Mouse (Mus musculus) heart, embryonic 10.5 days (tissue): ENCODE measurements around the gene Zfp872. TPM values are rescaled to one million over a fixed set of nuclear protein-coding genes. Genes with fewer than 3 reads are reported as not detected.
"Not testable (repeated sequence)": the region's sequence is repeated elsewhere in the genome, so short reads cannot be mapped to it uniquely, and the experiment has no call there.

Experiments used
- DNase-seq: peaks from one replicate; pipeline ENCODE4 v3.0.0-alpha.2; 2017; ENCODE audit warnings: low spot score
- H3K27ac ChIP-seq: fragments of 300-500 bp; sonication (generic); 2 replicates; pipeline ENCODE4 v1.5.1; 2016; ENCODE audit warnings: mild to moderate bottlenecking
- H3K27me3 ChIP-seq: fragments of 300-500 bp; sonication (generic); 2 replicates; pipeline ENCODE4 v1.6.1; 2016; ENCODE audit warnings: mild to moderate bottlenecking; ENCODE audit not compliant: poor library complexity, insufficient read depth, severe bottlenecking
- H3K36me3 ChIP-seq: fragments of 300-500 bp; sonication (generic); 2 replicates; pipeline ENCODE4 v1.6.1; 2016; ENCODE audit warnings: mild to moderate bottlenecking, moderate library complexity
- H3K4me1 ChIP-seq: fragments of 300-500 bp; sonication (generic); 2 replicates; pipeline ENCODE4 v1.6.1; 2016; ENCODE audit warnings: mild to moderate bottlenecking
- H3K4me3 ChIP-seq: fragments of 300-500 bp; sonication (generic); 2 replicates; pipeline ENCODE4 v1.5.1; 2016; ENCODE audit warnings: mild to moderate bottlenecking, moderate library complexity
- H3K9me3 ChIP-seq: fragments of 300-500 bp; sonication (generic); 2 replicates; pipeline ENCODE4 v1.6.1; 2016; ENCODE audit warnings: mild to moderate bottlenecking, moderate library complexity
- WGBS: fragments of 180-500 bp; shearing (Covaris S2); methylation state at CpG from one replicate; pipeline ENCODE4 v1.1.7; 2016; 5-methylcytosine and 5-hydroxymethylcytosine counted together
- polyA plus RNA-seq: library from polyadenylated mRNA; unstranded; fragments of >200 nt; fragmentation: Nextera tagmentation; extraction: Ambion mirVana; gene quantifications from 2 replicates; pipeline ENCODE4 v1.2.1, GENCODE M21; 2016

Zfp872 gene
- 0.11 TPM in 2 replicates for polyA plus RNA-seq

DNA sequence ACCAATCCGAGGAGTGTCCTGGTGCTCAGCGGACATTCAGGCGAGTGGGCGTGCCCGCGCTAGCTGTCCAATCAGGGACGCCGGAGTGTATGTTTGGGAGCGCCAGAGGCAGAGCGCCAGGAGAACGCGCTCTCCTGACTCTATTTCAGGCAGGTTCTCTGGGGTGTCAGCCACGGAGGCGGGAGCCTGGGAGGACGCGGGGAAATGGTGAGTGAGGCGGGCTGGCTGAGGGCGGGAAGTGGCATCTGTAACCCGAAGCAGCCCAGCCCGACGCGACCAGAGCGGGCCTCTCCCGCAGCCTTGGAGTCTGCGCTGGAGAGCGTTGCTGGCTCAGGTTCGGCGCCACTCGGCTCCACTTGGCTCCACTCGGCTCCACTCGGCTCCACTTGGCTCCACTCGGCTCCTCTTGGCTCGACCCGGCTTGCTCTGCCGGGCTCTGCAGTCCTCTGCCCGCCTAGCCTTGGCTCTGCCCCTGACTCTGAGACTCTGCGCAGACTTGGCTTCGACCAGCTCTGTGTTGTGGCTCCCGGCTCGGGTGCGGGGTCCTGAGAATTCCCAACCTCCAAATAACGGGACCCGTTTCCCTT lies at the start of gene Zfp872:
Zfp872 (plus strand) TSS at position 66 of the 587 bp plus-strand sequence.
- Histone ChIP-seq H3K36me3 (no peaks in the 10 kb centered on the region), H3K27ac (peak within 1 kb of the TSS; percentile 39; the same call in 1 of the 2 replicates), H3K4me1 (peaks cover 6% of the 10 kb centered on the region; the same call in 1 of the 2 replicates), H3K27me3 (peaks cover 8% of the 10 kb centered on the region), H3K9me3 (peaks cover 10% of the 10 kb centered on the region; the same call in 1 of the 2 replicates), H3K4me3 (peak within 1 kb of the TSS; percentile 56)
- DNase-seq: no peak
- WGBS: 8% methylated on average over 43 of the region's 43 CpGs

DNA sequence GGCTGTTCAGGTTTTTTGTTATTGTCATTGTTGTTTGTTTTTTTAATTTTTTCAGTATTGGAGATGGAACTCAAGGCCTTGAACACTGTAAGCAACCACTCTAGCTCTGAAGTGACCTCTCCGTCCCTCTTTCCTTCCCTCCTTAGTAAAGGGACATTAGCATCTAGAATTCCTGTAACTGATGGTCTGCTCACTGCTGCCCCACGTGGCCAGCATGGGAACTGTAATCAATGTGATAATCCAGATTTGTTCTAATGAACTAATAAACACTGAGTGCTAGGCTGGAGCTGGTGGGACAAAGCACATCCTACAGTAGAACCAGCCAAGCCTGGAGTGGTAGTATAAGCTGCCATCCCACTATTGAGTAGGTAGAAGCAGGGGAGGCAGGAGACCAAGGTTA lies 49.4 kb upstream of the Zfp872 start:
- Histone ChIP-seq H3K27me3 (peaks cover 17% of the 10 kb centered on the region; the same call in 1 of the 2 replicates), H3K27ac (no peak overlapping the region), H3K4me3 (no peak overlapping the region), H3K4me1 (peaks cover 8% of the 10 kb centered on the region; the same call in 1 of the 2 replicates), H3K9me3 (no peaks in the 10 kb centered on the region), H3K36me3 (no peaks in the 10 kb centered on the region)
- 32% methylated on average over 2 of the region's 2 CpGs for WGBS
- DNase-seq: no peak

DNA sequence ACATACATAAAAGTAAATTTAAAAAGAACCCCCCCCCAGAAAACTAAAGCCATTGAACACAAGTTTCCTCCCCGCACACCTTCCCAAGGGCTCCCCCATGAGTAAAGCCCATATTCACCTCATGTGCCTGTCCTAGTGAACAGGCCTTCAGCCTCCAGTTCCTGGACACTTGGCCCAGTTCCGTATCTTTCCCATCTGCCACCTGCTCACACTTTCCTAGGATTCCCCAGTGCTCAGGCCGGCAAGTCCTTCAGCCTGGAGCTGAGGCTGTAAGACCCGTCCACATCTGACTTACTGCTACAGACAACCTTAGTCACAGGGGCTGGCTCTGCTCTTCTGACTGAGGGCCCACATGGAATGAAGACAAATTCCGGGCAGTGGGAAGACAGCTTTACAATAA lies 48.1 kb upstream of the Zfp872 start:
- no peaks in the 10 kb centered on the region for H3K36me3 ChIP-seq
- no peak overlapping the region for H3K27ac ChIP-seq
- H3K4me1 ChIP-seq: peaks cover 8% of the 10 kb centered on the region; the same call in 1 of the 2 replicates
- DNase-seq: no peak
- no peaks in the 10 kb centered on the region for H3K9me3 ChIP-seq
- no peak overlapping the region for H3K4me3 ChIP-seq
- peaks cover 16% of the 10 kb centered on the region; the same call in 1 of the 2 replicates for H3K27me3 ChIP-seq
- WGBS: 87% methylated on average over 5 of the region's 5 CpGs

DNA sequence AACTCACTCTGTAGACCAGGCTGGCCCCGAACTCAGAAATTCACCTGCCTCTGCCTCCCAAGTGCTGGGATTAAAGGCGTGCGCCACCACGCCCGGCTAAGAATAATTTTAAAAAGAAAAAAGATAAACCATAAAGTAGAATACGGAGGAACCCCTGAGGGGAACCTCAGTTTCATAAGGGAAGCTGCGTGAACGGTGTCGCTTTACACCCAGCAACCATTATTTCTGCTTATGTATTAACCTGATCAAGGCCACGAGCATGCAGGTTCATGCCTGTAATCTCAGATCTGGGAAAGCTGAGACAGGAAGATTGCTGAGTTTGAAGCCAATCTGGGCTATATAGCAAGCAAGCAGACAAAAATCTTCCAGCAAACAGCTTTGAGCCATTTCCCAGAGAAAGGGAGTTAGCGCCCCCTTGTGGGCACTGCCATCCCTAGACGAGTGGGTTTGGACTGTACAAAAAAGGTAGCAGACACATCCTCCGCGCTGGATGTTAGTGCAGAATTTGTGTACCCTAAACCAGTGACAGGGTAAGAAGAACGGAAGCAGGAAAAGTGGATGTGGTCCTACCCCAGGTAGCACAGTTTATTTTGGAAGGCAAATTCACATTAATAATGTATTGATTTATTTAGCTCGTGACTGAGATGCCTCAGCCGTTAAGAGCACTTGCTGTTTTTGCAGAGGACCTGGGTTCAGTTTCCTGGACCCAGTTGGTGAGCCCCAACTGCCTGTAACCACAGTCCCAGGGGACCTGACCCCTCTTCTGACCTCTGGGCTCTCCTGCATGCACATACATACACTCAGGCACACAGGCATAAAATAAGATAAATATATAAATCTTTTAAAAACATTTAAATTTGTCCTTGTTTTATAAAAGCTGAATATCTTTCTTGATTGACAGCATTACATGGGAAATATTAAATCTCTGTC lies 44.5 kb upstream of the Zfp872 start:
- DNase-seq: peak; percentile 89
- 50% methylated on average over 17 of the region's 17 CpGs for WGBS
- no peaks in the 10 kb centered on the region for H3K27me3 ChIP-seq
- no peak overlapping the region for H3K27ac ChIP-seq
- no peaks in the 10 kb centered on the region for H3K36me3 ChIP-seq
- H3K9me3 ChIP-seq: no peaks in the 10 kb centered on the region
- H3K4me3 ChIP-seq: no peak overlapping the region
- H3K4me1 ChIP-seq: no peaks in the 10 kb centered on the region

DNA sequence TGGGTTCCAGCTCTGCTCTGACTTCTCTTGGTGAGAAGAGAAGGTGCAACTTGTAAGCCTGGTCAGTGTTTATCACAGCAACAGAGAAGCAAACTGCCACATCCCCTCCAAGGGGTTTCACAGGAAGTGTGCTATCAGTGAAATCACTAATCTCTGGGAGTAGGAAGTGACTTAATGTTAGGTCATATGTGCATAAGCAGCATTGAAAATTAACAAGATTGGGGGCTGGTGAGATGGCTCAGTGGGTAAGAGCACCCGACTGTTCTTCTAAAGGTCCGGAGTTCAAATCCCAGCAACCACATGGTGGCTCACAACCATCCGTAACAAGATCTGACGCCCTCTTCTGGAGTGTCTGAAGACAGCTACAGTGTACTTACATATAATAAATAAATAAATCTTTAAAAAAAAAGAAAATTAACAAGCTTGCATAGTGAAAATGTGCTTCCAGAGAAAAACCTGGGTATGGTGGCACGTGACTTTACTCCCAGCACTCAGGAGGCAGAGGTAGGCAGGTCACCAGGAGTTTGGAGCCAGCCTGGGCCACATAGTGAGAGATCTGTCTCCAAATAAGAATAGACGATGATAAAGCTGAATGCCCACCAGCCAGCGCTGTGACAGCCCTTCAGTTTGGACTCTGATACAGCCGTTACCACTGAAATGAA lies 43.5 kb upstream of the Zfp872 start:
- Histone ChIP-seq H3K27ac (no peak overlapping the region), H3K36me3 (no peaks in the 10 kb centered on the region), H3K27me3 (no peaks in the 10 kb centered on the region), H3K4me1 (no peaks in the 10 kb centered on the region), H3K4me3 (no peak overlapping the region), H3K9me3 (peaks cover 3% of the 10 kb centered on the region; the same call in 1 of the 2 replicates)
- 84% methylated on average over 8 of the region's 8 CpGs for WGBS
- no peak for DNase-seq

DNA sequence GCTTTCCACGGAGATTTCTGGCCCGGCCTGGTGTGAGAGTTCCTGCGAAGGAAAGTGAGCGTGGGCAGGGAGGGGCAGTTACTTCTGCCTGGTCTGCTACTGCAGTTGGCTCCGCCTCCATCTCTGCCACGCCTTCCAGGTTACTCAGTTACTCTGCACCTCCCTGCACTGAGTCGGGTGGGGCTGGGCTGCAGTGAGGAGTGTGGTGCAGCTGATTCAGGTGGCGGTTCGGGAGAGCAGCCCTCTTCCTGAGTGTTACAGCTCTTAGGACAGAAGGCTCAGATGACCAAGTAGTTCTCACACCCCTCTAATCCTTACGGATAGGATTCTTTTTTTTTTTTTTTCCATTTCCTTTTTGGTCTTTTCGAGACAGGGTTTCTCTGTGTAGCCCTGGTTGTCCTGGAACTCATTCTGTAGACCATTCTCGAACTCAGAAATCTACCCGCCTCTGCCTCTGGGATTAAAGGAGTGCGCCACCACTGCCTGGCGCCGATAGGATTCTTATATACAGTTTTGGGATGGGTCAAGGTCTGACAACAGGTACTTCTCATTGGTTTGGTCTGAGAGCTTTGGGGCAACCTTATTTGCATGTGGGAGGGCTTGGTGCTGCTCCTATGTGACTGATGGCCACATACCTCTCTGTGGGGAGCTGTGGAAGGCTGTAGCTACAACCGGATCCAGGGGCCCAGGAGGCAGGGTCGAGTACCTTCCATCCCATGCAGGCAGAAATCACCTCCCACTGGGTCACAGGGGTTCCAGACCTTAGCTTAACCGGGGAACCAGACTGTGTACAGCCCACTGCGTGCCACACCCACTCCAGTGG lies 38.3 kb upstream of the Zfp872 start:
- Histone ChIP-seq H3K27me3 (no peaks in the 10 kb centered on the region), H3K4me3 (no peak overlapping the region), H3K9me3 (peaks cover 3% of the 10 kb centered on the region; the same call in 1 of the 2 replicates), H3K36me3 (no peaks in the 10 kb centered on the region), H3K4me1 (no peaks in the 10 kb centered on the region), H3K27ac (no peak overlapping the region)
- WGBS: 62% methylated on average over 20 of the region's 20 CpGs
- DNase-seq: peak; percentile 90

DNA sequence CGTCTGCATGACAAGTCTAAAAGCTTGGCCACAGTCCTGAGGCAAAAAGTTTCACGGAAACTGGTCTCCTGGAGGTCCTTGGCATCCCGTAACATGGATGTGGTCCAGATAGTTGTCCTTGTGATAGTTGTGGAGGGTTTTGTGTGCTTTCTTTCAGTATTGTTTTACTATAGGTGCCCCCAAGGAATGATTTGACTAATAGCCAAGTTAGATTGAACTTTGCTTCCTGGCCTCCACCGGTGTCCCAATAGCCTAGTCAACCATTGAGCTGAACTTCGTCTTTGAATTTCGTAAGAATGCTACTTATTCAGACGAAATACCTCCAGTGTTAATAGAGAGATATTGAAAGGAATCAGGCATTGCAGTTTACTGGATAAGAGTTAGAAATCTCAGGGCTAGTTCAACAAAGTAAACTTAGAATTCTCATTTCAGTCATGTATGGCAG lies 37.6 kb upstream of the Zfp872 start:
- not testable (repeated sequence) for DNase-seq
- 78% methylated on average over 7 of the region's 7 CpGs for WGBS

DNA sequence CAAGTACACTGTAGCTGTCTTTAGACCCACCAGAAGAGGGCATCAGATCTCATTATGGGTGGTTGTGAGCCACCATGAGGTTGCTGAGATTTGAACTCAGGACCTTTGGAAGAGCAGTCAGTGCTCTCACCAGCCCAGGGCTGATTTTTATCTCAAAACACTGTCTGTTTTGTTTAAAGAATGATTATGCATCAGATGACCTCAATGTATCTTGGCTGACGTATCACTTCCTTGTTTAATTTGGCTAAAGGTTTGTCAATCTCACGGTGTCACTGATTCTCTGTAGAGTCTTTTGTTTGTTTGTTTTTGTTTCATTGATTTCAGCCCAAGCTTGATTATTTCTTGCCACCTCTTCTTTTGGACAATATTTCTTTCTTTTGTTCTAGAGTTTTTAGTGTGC lies 36.9 kb upstream of the Zfp872 start:
- Histone ChIP-seq H3K36me3 (no peaks in the 10 kb centered on the region), H3K4me1 (0 out of 2 replicates have a peak, but pooled peaks cover 3% of the 10 kb centered on the region), H3K9me3 (peaks cover 3% of the 10 kb centered on the region; the same call in 1 of the 2 replicates), H3K27ac (no peak overlapping the region), H3K4me3 (no peak overlapping the region), H3K27me3 (no peaks in the 10 kb centered on the region)
- WGBS: 83% methylated on average over 2 of the region's 2 CpGs
- no peak for DNase-seq

More for the DNA sequence above, 37.6 kb upstream of the Zfp872 start:
- not testable (repeated sequence) for H3K27me3 ChIP-seq, H3K4me1 ChIP-seq, H3K36me3 ChIP-seq, H3K27ac ChIP-seq, H3K9me3 ChIP-seq, H3K4me3 ChIP-seq

DNA sequence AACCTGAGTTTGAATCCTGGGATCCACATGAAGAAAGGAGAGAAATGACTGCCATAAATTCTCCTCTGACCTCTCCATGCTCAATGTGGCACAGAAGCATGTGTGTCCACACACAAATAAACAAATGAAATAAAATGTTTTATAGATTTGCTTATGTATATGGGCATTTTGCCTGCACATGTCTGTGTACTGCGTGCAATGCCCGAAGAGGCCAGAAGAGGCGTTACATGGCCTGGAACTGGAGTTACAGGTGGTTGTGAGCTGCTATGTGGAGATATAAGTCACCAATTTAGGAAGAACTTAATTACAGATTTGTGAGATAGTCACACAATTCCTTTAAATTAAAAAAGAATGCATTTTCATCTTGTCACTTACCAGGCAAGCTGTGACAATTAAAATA lies 34.1 kb upstream of the Zfp872 start:
- Histone ChIP-seq H3K27ac (no peak overlapping the region), H3K27me3 (peaks cover 12% of the 10 kb centered on the region), H3K36me3 (peaks cover 10% of the 10 kb centered on the region), H3K4me3 (no peak overlapping the region), H3K4me1 (peaks cover 19% of the 10 kb centered on the region), H3K9me3 (peaks cover 3% of the 10 kb centered on the region; the same call in 1 of the 2 replicates)
- DNase-seq: no peak
- WGBS: 85% methylated on average over 3 of the region's 3 CpGs

DNA sequence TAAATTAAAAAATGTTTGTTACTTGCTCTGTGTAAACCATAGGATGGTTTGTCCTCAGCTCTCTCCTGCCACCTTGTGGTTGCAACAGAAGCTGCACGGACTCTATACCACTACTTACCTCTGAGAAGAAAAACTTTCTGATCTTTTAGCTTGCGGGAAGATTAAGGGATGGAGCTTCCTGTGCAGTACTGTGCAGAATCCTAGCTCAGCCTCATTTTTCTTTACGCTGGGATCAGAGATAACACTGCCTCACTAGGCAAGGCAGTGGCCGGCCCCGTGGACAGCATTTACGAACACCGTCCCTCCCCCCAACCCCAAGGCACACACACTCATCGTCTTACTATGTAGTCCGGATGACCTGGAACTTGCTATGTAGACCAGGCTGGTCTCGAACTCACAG lies 32.3 kb upstream of the Zfp872 start:
- DNase-seq: peak; percentile 84
- peaks cover 12% of the 10 kb centered on the region for H3K27me3 ChIP-seq
- H3K36me3 ChIP-seq: peaks cover 11% of the 10 kb centered on the region
- peaks cover 19% of the 10 kb centered on the region for H3K4me1 ChIP-seq
- H3K9me3 ChIP-seq: no peaks in the 10 kb centered on the region
- no peak overlapping the region for H3K27ac ChIP-seq
- H3K4me3 ChIP-seq: peak overlapping the region; percentile 41; the same call in 1 of the 2 replicates
- WGBS: 18% methylated on average over 10 of the region's 10 CpGs

DNA sequence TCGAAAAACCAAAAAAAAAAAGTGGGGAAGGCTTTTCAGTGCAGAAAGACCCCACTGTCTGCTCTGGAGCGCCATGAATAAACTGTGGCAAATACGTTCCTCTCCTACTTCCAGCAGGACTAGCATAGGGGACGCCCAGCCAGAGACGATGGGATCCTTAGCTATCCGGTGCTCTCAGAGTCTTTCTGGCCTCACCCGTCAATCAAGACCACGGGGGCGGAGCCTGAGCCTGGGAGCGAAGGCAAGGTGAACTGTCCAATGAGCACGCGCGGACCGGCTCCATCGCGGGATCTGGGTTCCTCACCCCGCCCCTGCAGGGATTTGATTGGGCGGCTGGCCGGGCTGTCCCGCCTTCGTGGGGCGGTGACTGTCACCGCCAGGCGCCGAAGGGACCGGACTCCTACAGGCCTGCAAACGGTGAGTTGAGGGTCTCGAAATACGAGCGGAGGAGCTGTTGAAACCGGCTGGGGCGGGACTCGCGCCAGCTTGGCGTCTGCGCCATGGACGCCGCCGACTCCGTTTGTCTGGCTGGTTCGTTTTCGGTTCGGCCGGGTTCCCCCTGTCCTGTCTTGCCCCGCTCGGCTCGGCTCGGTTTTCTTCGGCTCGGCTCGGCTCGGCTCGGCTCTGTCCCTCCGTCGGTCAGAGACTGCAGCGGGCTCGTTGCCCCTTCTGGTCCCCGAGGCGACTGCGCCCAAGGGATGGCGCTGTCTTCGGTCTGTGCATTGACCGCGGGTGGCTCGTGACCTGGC lies 31.2 kb upstream of the Zfp872 start, which contains the start of gene Pigyl:
Pigyl (plus strand) TSS at position 350 of the 749 bp plus-strand sequence.
- Histone ChIP-seq H3K9me3 (no peaks in the 10 kb centered on the region), H3K4me1 (peaks cover 19% of the 10 kb centered on the region), H3K27ac (peak within 1 kb of the TSS; percentile 96), H3K36me3 (peaks cover 11% of the 10 kb centered on the region), H3K4me3 (peak within 1 kb of the TSS; percentile 83), H3K27me3 (peaks cover 15% of the 10 kb centered on the region)
- WGBS: under 1% methylated on average over 65 of the region's 65 CpGs
- peak; percentile 99 for DNase-seq
